Mouse (Mus musculus) olfactory bulb, adult 2 months (tissue): ENCODE data around the gene Mink1.

Experiments used
- CTCF ChIP-seq: fragments of 200-500 bp; IDR thresholded peaks from 2 replicates; pipeline ENCODE4 v1.5.1; 2012; ENCODE audit warnings: low read depth, mild to moderate bottlenecking, low read length, moderate library complexity; ENCODE audit not compliant: insufficient read depth
- POLR2A ChIP-seq: fragments of 200-500 bp; IDR thresholded peaks from 2 replicates; pipeline ENCODE4 v1.6.1; 2012; ENCODE audit warnings: mild to moderate bottlenecking, low read depth, low read length, moderate library complexity; ENCODE audit not compliant: insufficient read depth

DNA sequence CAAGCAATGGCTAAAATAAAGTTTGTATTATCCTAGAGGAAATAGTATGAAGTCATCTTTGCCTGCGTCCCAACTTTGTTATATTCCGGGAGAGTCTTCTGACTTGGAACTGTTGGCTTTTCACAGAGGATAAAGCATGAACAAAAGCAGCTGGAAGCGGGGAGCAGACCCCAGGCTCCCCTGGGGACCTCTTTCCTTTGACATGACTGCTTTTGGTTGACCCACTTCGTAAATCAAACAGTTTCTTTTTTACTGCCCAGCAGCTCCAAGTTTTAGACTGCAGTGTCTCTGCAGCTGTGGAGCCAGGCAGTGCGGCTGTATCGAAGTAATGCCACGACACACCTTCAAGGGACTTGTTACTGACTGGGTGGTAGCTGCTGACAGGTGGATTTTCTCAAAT lies 3.9 kb downstream of the Mink1 start:
- TF ChIP-seq POLR2A (no peak), CTCF (no peak)
